Mouse (Mus musculus): Measurements from ENCODE around the gene Gm9745.
A peak's percentile ranks its signal among the peaks of the same experiment; 100 is the strongest.
"Not testable (repeated sequence)": the region's sequence is repeated elsewhere in the genome, so short reads cannot be mapped to it uniquely, and the experiment has no call there.

Gene Gm9745

GRCm38 (mm10) chr13:8948131-8948530 is at the start of gene Gm9745:
Gm9745 (minus strand) TSS chr13:8948231.
- not testable (repeated sequence) for DNase-seq (ENCODE audit: low read depth, low spot score)

GRCm38 (mm10) chr13:8997221-8997620 is 49.2 kb upstream of the Gm9745 start:
- not testable (repeated sequence) for DNase-seq (ENCODE audit: low read depth, low spot score)

GRCm38 (mm10) chr13:8995990-8996786 is 48.2 kb upstream of the Gm9745 start, which contains the start of gene Gtpbp4:
Gtpbp4 (minus strand) TSS chr13:8996083.
- peak; percentile 98 for DNase-seq (ENCODE audit: low read depth, low spot score)

- DNase-seq (ENCODE audit: low read depth, low spot score): peak; percentile 77
Observed at GRCm38 (mm10) chr13:8995159-8995989, 47.3 kb upstream of the Gm9745 start.

GRCm38 (mm10) chr13:8992231-8992630 is 44.2 kb upstream of the Gm9745 start:
- no peak for DNase-seq (ENCODE audit: low read depth, low spot score)

- DNase-seq (ENCODE audit: low read depth, low spot score): no peak
Observed at GRCm38 (mm10) chr13:8972972-8973371, 24.9 kb upstream of the Gm9745 start.

GRCm38 (mm10) chr13:8972369-8972768 is 24.3 kb upstream of the Gm9745 start:
- DNase-seq (ENCODE audit: low read depth, low spot score): no peak

GRCm38 (mm10) chr13:8967742-8968141 is 19.7 kb upstream of the Gm9745 start:
- DNase-seq (ENCODE audit: low read depth, low spot score): no peak

GRCm38 (mm10) chr13:8965224-8965623 is 17.2 kb upstream of the Gm9745 start:
- no peak for DNase-seq (ENCODE audit: low read depth, low spot score)

GRCm38 (mm10) chr13:8962266-8962665 is 14.2 kb upstream of the Gm9745 start:
- DNase-seq (ENCODE audit: low read depth, low spot score): not testable (repeated sequence)

GRCm38 (mm10) chr13:8961128-8961888 is 13.3 kb upstream of the Gm9745 start:
- DNase-seq (ENCODE audit: low read depth, low spot score): not testable (repeated sequence)

- DNase-seq (ENCODE audit: low read depth, low spot score): not testable (repeated sequence)
Observed at GRCm38 (mm10) chr13:8959554-8959953, 11.5 kb upstream of the Gm9745 start.

GRCm38 (mm10) chr13:8959058-8959457 is 11.0 kb upstream of the Gm9745 start:
- DNase-seq (ENCODE audit: low read depth, low spot score): not testable (repeated sequence)

GRCm38 (mm10) chr13:8956873-8957272 is 8.8 kb upstream of the Gm9745 start:
- DNase-seq (ENCODE audit: low read depth, low spot score): not testable (repeated sequence)

GRCm38 (mm10) chr13:8955127-8955526 is 7.1 kb upstream of the Gm9745 start:
- DNase-seq (ENCODE audit: low read depth, low spot score): not testable (repeated sequence)

GRCm38 (mm10) chr13:8952563-8952962 is 4.5 kb upstream of the Gm9745 start, which contains the start of gene Idi2:
Idi2 (plus strand) TSS chr13:8952863.
- DNase-seq (ENCODE audit: low read depth, low spot score): not testable (repeated sequence)

GRCm38 (mm10) chr13:8943828-8944227 is 4.2 kb downstream of the Gm9745 start:
- not testable (repeated sequence) for DNase-seq (ENCODE audit: low read depth, low spot score)

GRCm38 (mm10) chr13:8941701-8942100 is 6.3 kb downstream of the Gm9745 start:
- DNase-seq (ENCODE audit: low read depth, low spot score): not testable (repeated sequence)

- not testable (repeated sequence) for DNase-seq (ENCODE audit: low read depth, low spot score)
Observed at GRCm38 (mm10) chr13:8941110-8941509, 6.9 kb downstream of the Gm9745 start.

- DNase-seq (ENCODE audit: low read depth, low spot score): not testable (repeated sequence)
Observed at GRCm38 (mm10) chr13:8937611-8938140, 10.4 kb downstream of the Gm9745 start.

- no peak for DNase-seq (ENCODE audit: low read depth, low spot score)
Observed at GRCm38 (mm10) chr13:8933499-8933898, 14.5 kb downstream of the Gm9745 start.

All from CD4-positive helper T cell, adult 2 months (primary cell).